Mouse (Mus musculus) stomach, embryonic 15.5 days (tissue): ENCODE results near the gene Bcl6b. TPM values are rescaled to one million over a fixed set of nuclear protein-coding genes. Genes with fewer than 3 reads are reported as not detected.

ENCODE experiments used
- ATAC-seq: fragments of 200-750 bp; cut with Nextera tagmentation; 2 replicates; pipeline ENCODE4 v1.8.0; 2017; ENCODE audit warnings: low read depth, moderate number of reproducible peaks, moderate TSS enrichment; ENCODE audit not compliant: insufficient read depth, low FRiP score
- H3K27ac ChIP-seq: fragments of 300-500 bp; sonication (generic); 2 replicates; pipeline ENCODE4 v1.5.1; 2015; ENCODE audit warnings: mild to moderate bottlenecking, inconsistent platforms
- H3K27me3 ChIP-seq: fragments of 300-500 bp; sonication (generic); replicated peaks from 2 replicates; pipeline ENCODE4 v1.6.1; 2015; ENCODE audit warnings: inconsistent platforms
- H3K36me3 ChIP-seq: fragments of 300-500 bp; sonication (generic); 2 replicates; pipeline ENCODE4 v1.6.1; 2015; ENCODE audit warnings: inconsistent platforms
- H3K4me1 ChIP-seq: fragments of 300-500 bp; sonication (generic); 2 replicates; pipeline ENCODE4 v1.6.1; 2015; ENCODE audit warnings: inconsistent platforms
- H3K4me2 ChIP-seq: fragments of 300-500 bp; sonication (generic); 2 replicates; pipeline ENCODE4 v1.6.1; 2015; ENCODE audit warnings: mild to moderate bottlenecking, inconsistent platforms
- H3K4me3 ChIP-seq: fragments of 300-500 bp; sonication (generic); replicated peaks from 2 replicates; pipeline ENCODE4 v1.5.1; 2015; ENCODE audit warnings: inconsistent platforms
- H3K9ac ChIP-seq: fragments of 300-500 bp; sonication (generic); 2 replicates; pipeline ENCODE4 v1.6.1; 2015; ENCODE audit warnings: inconsistent platforms
- H3K9me3 ChIP-seq: fragments of 300-500 bp; sonication (generic); 2 replicates; pipeline ENCODE4 v1.6.1; 2016; ENCODE audit warnings: inconsistent platforms
- WGBS: fragments of 180-500 bp; shearing (Covaris S2); methylation state at CpG from one replicate; pipeline ENCODE4 v1.1.7; 2015; 5-methylcytosine and 5-hydroxymethylcytosine counted together
- polyA plus RNA-seq: library from polyadenylated mRNA; unstranded; fragments of >200 nt; fragmentation: Nextera tagmentation; extraction: Ambion mirVana; gene quantifications from 2 replicates; pipeline ENCODE4 v1.2.1, GENCODE M21; 2015

Gene Bcl6b
- polyA plus RNA-seq, 1 experiment from 2014 or later, result 10.9 TPM

- Histone ChIP-seq H3K9ac (no peak overlapping the region), H3K4me1 (no peaks in the 10 kb centered on the region), H3K36me3 (no peaks in the 10 kb centered on the region), H3K9me3 (no peaks in the 10 kb centered on the region), H3K4me2 (no peak overlapping the region), H3K27ac (no peak overlapping the region), H3K4me3 (no peak overlapping the region), H3K27me3 (peaks cover 4% of the 10 kb centered on the region)
- no peak for ATAC-seq
- whole genome bisulfite sequencing, result 48% methylated on average over 9 of the region's 9 CpGs
These were observed 17.7 kb upstream of the Bcl6b start for GRCm38 (mm10) chr11:70247136-70247845.

- 64% methylated on average over 11 of the region's 11 CpGs for WGBS
- no peak overlapping the region for H3K9ac ChIP-seq
- H3K4me2 ChIP-seq, result no peak overlapping the region
- ATAC-seq, result no peak
- no peak overlapping the region for H3K27ac ChIP-seq
- H3K4me1 ChIP-seq, result peaks cover 12% of the 10 kb centered on the region; the same call in 1 of the 2 replicates
- H3K27me3 ChIP-seq, result 0 out of 2 replicates have a peak, but pooled peaks cover 4% of the 10 kb centered on the region
- no peak overlapping the region for H3K4me3 ChIP-seq
- no peaks in the 10 kb centered on the region for H3K36me3 ChIP-seq
- H3K9me3 ChIP-seq, result no peaks in the 10 kb centered on the region
These were observed 13.0 kb upstream of the Bcl6b start for GRCm38 (mm10) chr11:70242591-70242990.

- peaks cover 23% of the 10 kb centered on the region for H3K4me1 ChIP-seq
- H3K4me3 ChIP-seq, result peak within 1 kb of the TSS; percentile 96
- H3K9me3 ChIP-seq, result no peaks in the 10 kb centered on the region
- 0 out of 2 replicates have a peak, but pooled peaks cover 6% of the 10 kb centered on the region for H3K36me3 ChIP-seq
- peak within 1 kb of the TSS; percentile 78 for H3K4me2 ChIP-seq
- H3K9ac ChIP-seq, result peak within 1 kb of the TSS; percentile 77
- peak within 1 kb of the TSS; percentile 90 for H3K27ac ChIP-seq
- under 1% methylated on average over 30 of the region's 35 CpGs for WGBS
- peak; percentile 16 for ATAC-seq
- no peaks in the 10 kb centered on the region for H3K27me3 ChIP-seq
These were observed 10.1 kb upstream of the Bcl6b start, which contains the start of the genes Gm21988 and Rnasek for GRCm38 (mm10) chr11:70239541-70240279. Gene Gm21988, minus strand, starts transcription at chr11:70239830. Gene Rnasek, minus strand, starts transcription at chr11:70239842.

GRCm38 (mm10) chr11:70238591-70239440 lies 9.2 kb upstream of the Bcl6b start:
- WGBS, result 10% methylated on average over 23 of the region's 23 CpGs
- Histone ChIP-seq H3K9me3 (no peaks in the 10 kb centered on the region), H3K9ac (peak overlapping the region; percentile 77), H3K4me1 (peaks cover 23% of the 10 kb centered on the region), H3K27ac (peak overlapping the region; percentile 90), H3K27me3 (no peaks in the 10 kb centered on the region), H3K4me2 (peak overlapping the region; percentile 78), H3K36me3 (0 out of 2 replicates have a peak, but pooled peaks cover 6% of the 10 kb centered on the region), H3K4me3 (peak overlapping the region; percentile 96)
- no peak for ATAC-seq

GRCm38 (mm10) chr11:70237457-70238167 lies 8.0 kb upstream of the Bcl6b start, which contains the start of gene 0610010K14Rik:
Gene 0610010K14Rik, minus strand, starts transcription at chr11:70237914.
- Histone ChIP-seq H3K4me3 (peak within 1 kb of the TSS; percentile 96), H3K36me3 (0 out of 2 replicates have a peak, but pooled peaks cover 6% of the 10 kb centered on the region), H3K9ac (peak within 1 kb of the TSS; percentile 77), H3K4me1 (peaks cover 27% of the 10 kb centered on the region), H3K9me3 (no peaks in the 10 kb centered on the region), H3K4me2 (peak within 1 kb of the TSS; percentile 78), H3K27me3 (no peaks in the 10 kb centered on the region), H3K27ac (peak within 1 kb of the TSS; percentile 90)
- peak; percentile 94 for ATAC-seq
- WGBS, result under 1% methylated on average over 70 of the region's 70 CpGs

GRCm38 (mm10) chr11:70236717-70237116 lies 7.1 kb upstream of the Bcl6b start:
- no peaks in the 10 kb centered on the region for H3K9me3 ChIP-seq
- peak overlapping the region; percentile 96 for H3K4me3 ChIP-seq
- ATAC-seq, result no peak
- H3K36me3 ChIP-seq, result 0 out of 2 replicates have a peak, but pooled peaks cover 6% of the 10 kb centered on the region
- H3K4me2 ChIP-seq, result peak overlapping the region; percentile 78
- peaks cover 27% of the 10 kb centered on the region for H3K4me1 ChIP-seq
- H3K9ac ChIP-seq, result peak overlapping the region; percentile 77; the same call in 1 of the 2 replicates
- no peaks in the 10 kb centered on the region for H3K27me3 ChIP-seq
- H3K27ac ChIP-seq, result peak overlapping the region; percentile 90
- 32% methylated on average over 7 of the region's 7 CpGs for WGBS

GRCm38 (mm10) chr11:70235254-70235900 lies 5.8 kb upstream of the Bcl6b start:
- H3K27me3 ChIP-seq, result no peaks in the 10 kb centered on the region
- no peak overlapping the region for H3K4me2 ChIP-seq
- no peak overlapping the region for H3K9ac ChIP-seq
- WGBS, result 94% methylated on average over 12 of the region's 12 CpGs
- H3K9me3 ChIP-seq, result no peaks in the 10 kb centered on the region
- 0 out of 2 replicates have a peak, but pooled peaks cover 6% of the 10 kb centered on the region for H3K36me3 ChIP-seq
- no peak for ATAC-seq
- H3K27ac ChIP-seq, result no peak overlapping the region
- peaks cover 26% of the 10 kb centered on the region for H3K4me1 ChIP-seq
- no peak overlapping the region for H3K4me3 ChIP-seq

- H3K36me3 ChIP-seq, result 0 out of 2 replicates have a peak, but pooled peaks cover 6% of the 10 kb centered on the region
- H3K9me3 ChIP-seq, result no peaks in the 10 kb centered on the region
- ATAC-seq, result no peak
- no peak overlapping the region for H3K4me2 ChIP-seq
- 0 out of 2 replicates have a peak overlapping the region, but pooled peaks have one; percentile 4 for H3K27ac ChIP-seq
- 83% methylated on average over 8 of the region's 8 CpGs for WGBS
- no peaks in the 10 kb centered on the region; the same call in 1 of the 2 replicates for H3K27me3 ChIP-seq
- no peak overlapping the region for H3K9ac ChIP-seq
- no peak overlapping the region for H3K4me3 ChIP-seq
- peaks cover 32% of the 10 kb centered on the region for H3K4me1 ChIP-seq
These were observed 4.9 kb upstream of the Bcl6b start for GRCm38 (mm10) chr11:70234497-70234896.

GRCm38 (mm10) chr11:70234037-70234436 lies 4.4 kb upstream of the Bcl6b start:
- H3K9me3 ChIP-seq, result no peaks in the 10 kb centered on the region
- 59% methylated on average over 5 of the region's 5 CpGs for WGBS
- no peak overlapping the region for H3K9ac ChIP-seq
- ATAC-seq, result no peak
- peaks cover 37% of the 10 kb centered on the region for H3K4me1 ChIP-seq
- no peak overlapping the region for H3K4me2 ChIP-seq
- peaks cover 4% of the 10 kb centered on the region; the same call in 1 of the 2 replicates for H3K27me3 ChIP-seq
- H3K36me3 ChIP-seq, result 0 out of 2 replicates have a peak, but pooled peaks cover 6% of the 10 kb centered on the region
- 0 out of 2 replicates have a peak overlapping the region, but pooled peaks have one; percentile 4 for H3K27ac ChIP-seq
- H3K4me3 ChIP-seq, result no peak overlapping the region

GRCm38 (mm10) chr11:70233016-70233415 lies 3.4 kb upstream of the Bcl6b start:
- Histone ChIP-seq H3K9me3 (no peaks in the 10 kb centered on the region), H3K27me3 (peaks cover 9% of the 10 kb centered on the region), H3K4me3 (peak overlapping the region; percentile 37), H3K27ac (no peak overlapping the region), H3K4me2 (peak overlapping the region; percentile 54), H3K4me1 (peaks cover 40% of the 10 kb centered on the region), H3K9ac (no peak overlapping the region; the same call in 1 of the 2 replicates), H3K36me3 (0 out of 2 replicates have a peak, but pooled peaks cover 6% of the 10 kb centered on the region)
- WGBS, result 35% methylated on average over 8 of the region's 8 CpGs
- no peak for ATAC-seq
